Mouse (Mus musculus) embryonic facial prominence, embryonic 15.5 days (tissue): ENCODE results near the gene Dapl1. TPM values are rescaled to one million over a fixed set of nuclear protein-coding genes. Genes with fewer than 3 reads are reported as not detected.

Source experiments
- ATAC-seq: fragments of 200-750 bp; cut with Nextera tagmentation; 2 replicates; pipeline ENCODE4 v1.8.0; 2017; ENCODE audit warnings: low read depth, moderate TSS enrichment; ENCODE audit not compliant: insufficient number of reproducible peaks, low FRiP score, low TSS enrichment
- H3K27ac ChIP-seq: fragments of 300-500 bp; sonication (generic); replicated peaks from 2 replicates; pipeline ENCODE4 v1.5.1; 2015; ENCODE audit warnings: mild to moderate bottlenecking, inconsistent platforms
- H3K27me3 ChIP-seq: fragments of 300-500 bp; sonication (generic); 2 replicates; pipeline ENCODE4 v1.6.1; 2015; ENCODE audit warnings: inconsistent platforms
- H3K36me3 ChIP-seq: fragments of 300-500 bp; sonication (generic); 2 replicates; pipeline ENCODE4 v1.6.1; 2015; ENCODE audit warnings: mild to moderate bottlenecking, inconsistent platforms
- H3K4me1 ChIP-seq: fragments of 300-500 bp; sonication (generic); 2 replicates; pipeline ENCODE4 v1.6.1; 2015; ENCODE audit warnings: inconsistent platforms
- H3K4me2 ChIP-seq: fragments of 300-500 bp; sonication (generic); replicated peaks from 2 replicates; pipeline ENCODE4 v1.6.1; 2015; ENCODE audit warnings: mild to moderate bottlenecking, inconsistent platforms
- H3K4me3 ChIP-seq: fragments of 300-500 bp; sonication (generic); replicated peaks from 2 replicates; pipeline ENCODE4 v1.5.1; 2015; ENCODE audit warnings: mild to moderate bottlenecking, inconsistent platforms
- H3K9ac ChIP-seq: fragments of 300-500 bp; sonication (generic); 2 replicates; pipeline ENCODE4 v1.6.1; 2015; ENCODE audit warnings: inconsistent platforms
- H3K9me3 ChIP-seq: fragments of 300-500 bp; sonication (generic); replicated peaks from 2 replicates; pipeline ENCODE4 v1.6.1; 2016; ENCODE audit warnings: inconsistent platforms
- WGBS: fragments of 180-500 bp; shearing (Covaris S2); methylation state at CpG from one replicate; pipeline ENCODE4 v1.1.7; 2015; 5-methylcytosine and 5-hydroxymethylcytosine counted together
- polyA plus RNA-seq: library from polyadenylated mRNA; unstranded; fragments of >200 nt; fragmentation: Nextera tagmentation; extraction: Ambion mirVana; gene quantifications from 2 replicates; pipeline ENCODE4 v1.2.1, GENCODE M21; 2015

Dapl1 gene
- polyA plus RNA-seq: 31.0 and 33.3 TPM in 2 replicates

GRCm38 (mm10) chr2:59484438-59484837 is at the start of gene Dapl1:
TSS of gene Dapl1 (plus strand) at chr2:59484653.
- ATAC-seq: no peak
- no peak within 1 kb of the TSS for H3K9ac ChIP-seq
- H3K4me3 ChIP-seq: no peak within 1 kb of the TSS
- H3K27ac ChIP-seq: peak within 1 kb of the TSS; percentile 68
- no peaks in the 10 kb centered on the region for H3K9me3 ChIP-seq
- H3K27me3 ChIP-seq: no peaks in the 10 kb centered on the region
- 55% methylated on average over 9 of the region's 9 CpGs for WGBS
- H3K4me2 ChIP-seq: no peak within 1 kb of the TSS
- no peaks in the 10 kb centered on the region for H3K36me3 ChIP-seq
- 0 out of 2 replicates have a peak, but pooled peaks cover 3% of the 10 kb centered on the region for H3K4me1 ChIP-seq

GRCm38 (mm10) chr2:59434820-59435219 is 49.6 kb upstream of the Dapl1 start:
- ATAC-seq: no peak
- H3K36me3 ChIP-seq: no peaks in the 10 kb centered on the region
- WGBS: 89% methylated on average over 9 of the region's 9 CpGs

GRCm38 (mm10) chr2:59437684-59438393 is 46.6 kb upstream of the Dapl1 start:
- WGBS: 47% methylated on average over 12 of the region's 12 CpGs
- Histone ChIP-seq H3K27ac (peak overlapping the region; percentile 71), H3K9ac (no peak overlapping the region)

More at GRCm38 (mm10) chr2:59434820-59435219, 49.6 kb upstream of the Dapl1 start:
- H3K4me1 ChIP-seq: peaks cover 15% of the 10 kb centered on the region
- no peak overlapping the region for H3K9ac ChIP-seq
- H3K27ac ChIP-seq: no peak overlapping the region
- H3K9me3 ChIP-seq: no peaks in the 10 kb centered on the region
- H3K4me2 ChIP-seq: no peak overlapping the region
- no peaks in the 10 kb centered on the region for H3K27me3 ChIP-seq
- no peak overlapping the region for H3K4me3 ChIP-seq

GRCm38 (mm10) chr2:59438479-59438935 is 45.9 kb upstream of the Dapl1 start:
- H3K4me1 ChIP-seq: peaks cover 15% of the 10 kb centered on the region
- H3K4me3 ChIP-seq: peak overlapping the region; percentile 26
- H3K36me3 ChIP-seq: no peaks in the 10 kb centered on the region
- no peak overlapping the region for H3K9ac ChIP-seq
- H3K9me3 ChIP-seq: no peaks in the 10 kb centered on the region
- ATAC-seq: 0 out of 2 replicates have a peak, but pooled peaks have one; percentile 68
- H3K27me3 ChIP-seq: no peaks in the 10 kb centered on the region
- H3K27ac ChIP-seq: peak overlapping the region; percentile 71; the same call in 1 of the 2 replicates
- WGBS: 6% methylated on average over 10 of the region's 10 CpGs
- peak overlapping the region; percentile 41 for H3K4me2 ChIP-seq

More at GRCm38 (mm10) chr2:59437684-59438393, 46.6 kb upstream of the Dapl1 start:
- peak; percentile 55; the same call in 1 of the 2 replicates for ATAC-seq
- H3K4me1 ChIP-seq: peaks cover 15% of the 10 kb centered on the region
- peak overlapping the region; percentile 26 for H3K4me3 ChIP-seq
- H3K36me3 ChIP-seq: no peaks in the 10 kb centered on the region
- H3K27me3 ChIP-seq: no peaks in the 10 kb centered on the region
- H3K9me3 ChIP-seq: no peaks in the 10 kb centered on the region
- peak overlapping the region; percentile 41 for H3K4me2 ChIP-seq

GRCm38 (mm10) chr2:59439824-59440223 is 44.6 kb upstream of the Dapl1 start:
- ATAC-seq: no peak
- Histone ChIP-seq H3K4me2 (no peak overlapping the region), H3K4me1 (peaks cover 15% of the 10 kb centered on the region), H3K9ac (no peak overlapping the region), H3K27me3 (no peaks in the 10 kb centered on the region), H3K9me3 (no peaks in the 10 kb centered on the region), H3K36me3 (no peaks in the 10 kb centered on the region), H3K27ac (no peak overlapping the region), H3K4me3 (no peak overlapping the region)
- WGBS: 81% methylated on average over 9 of the region's 9 CpGs

GRCm38 (mm10) chr2:59440481-59440880 is 44.0 kb upstream of the Dapl1 start:
- H3K27me3 ChIP-seq: no peaks in the 10 kb centered on the region
- no peaks in the 10 kb centered on the region for H3K9me3 ChIP-seq
- ATAC-seq: no peak
- no peak overlapping the region for H3K9ac ChIP-seq
- H3K4me1 ChIP-seq: peaks cover 15% of the 10 kb centered on the region
- no peak overlapping the region for H3K4me3 ChIP-seq
- 28% methylated on average over 5 of the region's 5 CpGs for WGBS
- no peaks in the 10 kb centered on the region for H3K36me3 ChIP-seq
- no peak overlapping the region for H3K27ac ChIP-seq
- no peak overlapping the region for H3K4me2 ChIP-seq

GRCm38 (mm10) chr2:59441681-59442080 is 42.8 kb upstream of the Dapl1 start:
- 64% methylated on average over 5 of the region's 5 CpGs for WGBS
- no peak for ATAC-seq
- no peaks in the 10 kb centered on the region for H3K9me3 ChIP-seq
- no peak overlapping the region for H3K4me2 ChIP-seq
- peaks cover 18% of the 10 kb centered on the region for H3K4me1 ChIP-seq
- H3K27me3 ChIP-seq: no peaks in the 10 kb centered on the region
- H3K27ac ChIP-seq: no peak overlapping the region
- no peak overlapping the region for H3K9ac ChIP-seq
- no peaks in the 10 kb centered on the region for H3K36me3 ChIP-seq
- H3K4me3 ChIP-seq: no peak overlapping the region

GRCm38 (mm10) chr2:59446671-59447070 is 37.8 kb upstream of the Dapl1 start:
- Histone ChIP-seq H3K4me3 (no peak overlapping the region), H3K9me3 (no peaks in the 10 kb centered on the region), H3K4me1 (0 out of 2 replicates have a peak, but pooled peaks cover 6% of the 10 kb centered on the region), H3K27me3 (no peaks in the 10 kb centered on the region), H3K4me2 (no peak overlapping the region), H3K27ac (0 out of 2 replicates have a peak overlapping the region, but pooled peaks have one; percentile 39), H3K9ac (no peak overlapping the region), H3K36me3 (no peaks in the 10 kb centered on the region)
- ATAC-seq: no peak; the same call in 1 of the 2 replicates
- WGBS: 45% methylated on average over 6 of the region's 6 CpGs

GRCm38 (mm10) chr2:59447712-59448111 is 36.7 kb upstream of the Dapl1 start:
- H3K9ac ChIP-seq: no peak overlapping the region
- no peak overlapping the region for H3K4me2 ChIP-seq
- no peak overlapping the region for H3K4me3 ChIP-seq
- 0 out of 2 replicates have a peak, but pooled peaks cover 6% of the 10 kb centered on the region for H3K4me1 ChIP-seq
- peak; percentile 63; the same call in 1 of the 2 replicates for ATAC-seq
- H3K9me3 ChIP-seq: no peaks in the 10 kb centered on the region
- no peaks in the 10 kb centered on the region for H3K36me3 ChIP-seq
- WGBS: 55% methylated on average over 2 of the region's 2 CpGs
- peak overlapping the region; percentile 61 for H3K27ac ChIP-seq
- H3K27me3 ChIP-seq: no peaks in the 10 kb centered on the region

- WGBS: 88% methylated on average over 3 of the region's 3 CpGs
- ATAC-seq: no peak
- H3K9ac ChIP-seq: no peak overlapping the region
These were observed 35.9 kb upstream of the Dapl1 start for GRCm38 (mm10) chr2:59448516-59448915.

GRCm38 (mm10) chr2:59448921-59449320 is 35.5 kb upstream of the Dapl1 start:
- no peaks in the 10 kb centered on the region for H3K9me3 ChIP-seq
- no peaks in the 10 kb centered on the region for H3K36me3 ChIP-seq
- H3K9ac ChIP-seq: no peak overlapping the region
- no peak overlapping the region for H3K4me2 ChIP-seq
- H3K27ac ChIP-seq: no peak overlapping the region
- H3K4me1 ChIP-seq: 0 out of 2 replicates have a peak, but pooled peaks cover 6% of the 10 kb centered on the region
- no peak for ATAC-seq
- H3K4me3 ChIP-seq: no peak overlapping the region
- H3K27me3 ChIP-seq: no peaks in the 10 kb centered on the region
- 62% methylated on average over 4 of the region's 4 CpGs for WGBS

More at GRCm38 (mm10) chr2:59448516-59448915, 35.9 kb upstream of the Dapl1 start:
- Histone ChIP-seq H3K4me2 (no peak overlapping the region), H3K27ac (no peak overlapping the region; the same call in 1 of the 2 replicates), H3K9me3 (no peaks in the 10 kb centered on the region), H3K27me3 (no peaks in the 10 kb centered on the region), H3K4me1 (0 out of 2 replicates have a peak, but pooled peaks cover 6% of the 10 kb centered on the region), H3K36me3 (no peaks in the 10 kb centered on the region), H3K4me3 (no peak overlapping the region)
